Mouse (Mus musculus) cerebellum, adult 18-20 months (tissue): ENCODE measurements at regions not wholly inside any gene's neighbourhood (a gene's known extent, or its start where the extent isn't known, plus 50 kb on each side); places are given as distances from the start of the nearest gene placed in this dataset.

ENCODE experiments used
- DNase-seq, 2 experiments: peaks; one replicate each; pipeline ENCODE4 v3.0.0; 2021

DNA sequence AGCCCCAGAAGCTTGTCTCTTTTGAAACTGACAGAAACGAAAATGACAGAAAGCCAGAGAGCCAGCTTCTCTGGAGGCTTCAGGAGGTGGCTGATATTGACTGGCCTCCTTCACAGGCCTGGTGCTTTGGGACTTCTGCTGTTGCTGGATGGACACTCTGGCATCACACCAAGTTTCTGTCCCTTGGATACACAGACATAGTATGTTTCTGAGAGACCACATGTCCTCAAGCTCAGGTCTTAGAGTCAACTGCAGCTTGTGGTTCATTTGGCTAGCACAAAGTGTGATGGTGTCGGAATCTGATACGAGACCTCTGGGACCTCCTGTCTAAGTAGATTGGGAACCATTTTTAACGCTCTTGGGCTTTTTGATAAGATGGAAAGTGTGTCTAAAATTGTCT lies 502.0 kb downstream of the Sqor start:
- no peak for DNase-seq

DNA sequence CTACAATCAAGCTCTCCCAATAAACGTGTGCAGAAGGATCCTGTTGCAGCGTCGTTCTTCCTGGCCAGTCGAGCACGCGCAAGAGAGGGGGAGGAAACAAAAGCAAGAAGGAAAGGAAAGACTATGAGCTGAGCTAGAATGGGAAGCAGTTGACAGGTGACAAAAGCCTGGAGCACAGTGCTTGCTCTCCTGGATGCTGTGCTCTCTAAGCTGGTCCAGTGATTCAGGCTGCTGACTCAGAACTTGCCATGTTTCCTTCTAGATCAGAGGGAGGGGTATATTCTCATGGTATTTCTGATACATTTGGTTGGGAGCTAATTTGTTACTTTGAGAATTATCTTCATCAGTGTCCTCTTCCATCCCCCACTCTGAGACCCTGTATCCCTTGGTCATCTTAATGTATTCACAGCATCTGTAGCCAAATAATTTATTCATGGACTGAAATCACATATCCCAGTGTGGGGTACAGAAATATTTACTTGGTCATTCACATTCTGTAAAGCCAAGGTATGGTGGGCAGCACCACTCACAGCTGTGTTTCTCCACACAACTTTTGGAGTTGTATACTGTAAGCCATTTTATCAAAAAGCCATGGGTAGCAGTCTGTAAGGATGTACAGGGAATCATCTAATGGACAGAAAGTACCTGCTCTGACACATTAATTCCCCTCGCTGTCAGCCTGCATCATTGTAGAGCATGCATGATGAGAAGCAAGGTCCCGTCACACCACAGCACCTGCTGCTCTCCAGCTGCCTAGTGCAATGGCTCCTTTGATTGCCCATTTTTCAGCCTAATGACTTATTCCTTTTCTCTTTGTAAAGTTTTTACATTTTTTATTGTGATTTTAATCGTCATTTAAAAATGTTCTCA lies 510.1 kb downstream of the Sqor start:
- no peak for DNase-seq

DNA sequence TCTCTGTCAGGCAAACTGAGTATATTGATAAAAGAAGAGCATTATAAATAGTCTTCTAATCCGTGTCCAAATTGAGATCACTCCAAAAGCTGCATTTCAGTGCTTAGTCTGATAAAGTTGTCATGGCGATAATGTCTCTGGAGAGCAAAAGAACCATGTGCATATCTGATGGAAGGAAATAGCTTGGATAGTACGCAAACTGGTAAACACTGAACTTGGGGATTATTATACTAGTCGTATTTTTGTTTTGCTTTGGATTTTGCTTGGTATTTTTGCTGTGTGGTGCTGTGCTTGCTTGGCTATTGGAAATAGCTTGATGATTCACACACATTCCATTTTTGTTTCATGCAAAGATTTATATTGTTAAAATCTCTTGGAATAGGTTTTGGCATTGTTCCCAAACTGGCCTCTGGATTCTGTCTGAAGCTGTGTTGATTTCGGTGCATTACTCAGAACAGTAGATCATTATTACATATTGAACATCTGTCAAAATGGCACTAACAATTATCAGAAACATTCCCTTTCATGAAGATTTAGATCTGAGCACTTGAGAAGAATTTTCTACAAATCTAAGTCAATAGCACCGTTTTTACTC lies 510.8 kb downstream of the Sqor start:
- DNase-seq, result no peak

- DNase-seq, result no peak
Observed at GRCm38 (mm10) chr2:123311554-123312276, 546.7 kb downstream of the Sqor start.

- DNase-seq, result peak; percentile 70 to 76
Observed at GRCm38 (mm10) chr2:123312277-123312617, 547.2 kb downstream of the Sqor start.

GRCm38 (mm10) chr2:123320448-123321097 lies 555.5 kb downstream of the Sqor start:
- no peak for DNase-seq

DNA sequence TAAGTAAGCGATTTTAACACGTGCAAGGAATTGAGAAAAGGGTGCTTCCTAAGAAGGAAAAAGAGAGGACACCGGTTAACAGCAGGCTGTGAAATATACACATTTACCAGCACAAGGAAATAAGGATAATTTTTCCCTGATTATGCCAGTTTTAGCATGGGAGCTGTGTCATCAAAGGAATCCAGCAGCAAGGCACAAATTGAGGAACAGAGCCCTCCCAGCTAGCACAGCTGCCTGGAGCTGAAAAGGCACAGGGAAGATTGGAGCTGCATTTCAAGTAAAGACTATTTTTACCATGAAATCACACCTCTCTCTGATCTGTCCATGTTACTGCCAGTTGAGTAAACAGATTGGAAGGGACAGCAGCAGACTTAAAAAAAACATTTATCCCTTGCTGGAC lies 558.7 kb downstream of the Sqor start:
- no peak for DNase-seq

- DNase-seq, result no peak
Observed at GRCm38 (mm10) chr2:123324896-123325295, 559.9 kb downstream of the Sqor start.

DNA sequence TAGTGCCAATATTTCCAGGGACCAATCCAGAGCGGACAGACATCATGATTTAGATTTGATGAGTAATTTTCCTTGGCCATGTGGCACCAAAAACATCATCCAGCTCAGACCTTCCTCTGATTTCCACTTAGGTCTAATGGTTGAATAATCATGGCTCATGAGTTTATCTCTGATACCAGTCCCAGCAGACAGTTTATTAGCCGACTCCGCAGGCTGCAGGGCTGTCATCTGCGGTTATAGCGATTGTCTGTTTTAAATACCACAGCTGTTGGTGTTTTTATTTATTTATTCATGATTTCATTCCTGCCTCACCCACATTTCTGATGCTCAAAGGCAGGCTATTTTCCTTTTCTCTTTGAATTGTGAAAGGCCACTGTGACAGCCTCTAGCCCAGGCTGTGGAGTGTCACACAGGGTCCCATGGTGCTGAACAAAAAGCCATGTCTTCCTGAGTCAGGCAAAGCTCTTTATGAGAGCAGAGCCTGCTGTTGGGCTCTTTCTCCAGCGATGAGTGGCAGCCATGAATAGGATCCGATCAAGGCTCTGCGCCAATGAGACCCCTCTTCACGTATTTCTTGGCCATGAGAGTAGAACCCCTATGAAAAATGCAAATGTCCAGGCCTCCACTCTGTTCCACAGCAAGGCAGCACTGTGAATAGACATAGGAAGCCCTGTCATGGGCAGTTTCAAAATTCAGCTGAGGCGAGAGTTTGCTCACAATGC lies 584.7 kb downstream of the Sqor start:
- DNase-seq, result no peak

DNA sequence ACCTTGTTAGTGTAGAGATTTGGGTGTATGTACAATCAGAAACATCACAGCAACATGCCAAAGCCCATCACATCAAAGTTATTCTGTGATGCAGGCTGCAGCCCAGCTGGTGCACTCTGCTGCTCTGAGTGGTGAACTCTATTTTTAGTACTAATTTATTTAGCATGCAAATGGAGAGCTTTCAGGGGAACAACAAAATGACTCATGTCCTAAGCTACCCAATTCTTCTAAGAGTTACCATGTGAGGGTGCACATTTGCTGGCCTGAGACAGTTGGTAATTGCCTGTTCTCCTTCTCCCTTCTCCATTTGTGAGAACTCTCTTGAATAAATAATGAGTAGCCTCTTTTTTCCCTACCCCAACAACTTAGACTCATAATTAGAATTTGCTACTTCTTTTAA lies 599.2 kb downstream of the Sqor start:
- no peak for DNase-seq

GRCm38 (mm10) chr2:123366571-123366970 lies 601.5 kb downstream of the Sqor start:
- no peak for DNase-seq

DNA sequence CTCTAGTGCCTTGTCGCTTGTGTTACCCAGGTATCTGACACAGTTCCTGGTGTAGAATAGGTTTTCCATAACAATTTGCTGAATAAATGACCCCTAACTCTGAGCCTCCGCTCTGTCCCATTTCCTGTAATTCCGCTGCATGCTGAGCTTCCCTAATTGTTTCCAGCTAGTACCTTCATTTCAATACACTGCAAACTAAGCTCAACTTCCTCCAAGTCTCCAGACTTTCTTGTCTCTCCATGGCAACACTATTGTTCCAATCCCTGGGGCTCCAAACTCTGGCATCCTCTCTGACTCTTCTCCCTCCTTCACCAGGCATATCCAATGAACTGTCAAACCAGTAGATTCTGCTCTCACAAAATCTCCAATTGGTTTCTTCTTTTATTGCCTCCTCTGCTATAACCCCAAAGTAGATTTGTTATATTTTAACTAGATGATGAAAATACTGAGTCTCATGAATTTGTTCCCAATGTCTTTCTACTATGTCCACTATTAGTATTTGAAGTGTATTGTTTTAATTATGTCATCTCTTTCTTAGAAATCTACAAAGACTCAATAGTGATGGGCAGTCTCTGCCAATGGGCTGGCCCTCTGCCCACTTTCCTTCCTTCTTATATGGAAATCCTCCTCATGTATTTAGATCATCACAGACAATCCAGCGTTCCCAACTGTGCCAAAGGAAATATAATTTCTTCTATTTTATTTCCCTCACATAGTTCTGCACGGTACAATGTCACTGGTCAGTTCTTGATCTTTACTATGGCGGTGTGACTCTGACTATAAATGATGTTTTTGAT lies 620.8 kb downstream of the Sqor start:
- no peak for DNase-seq

DNA sequence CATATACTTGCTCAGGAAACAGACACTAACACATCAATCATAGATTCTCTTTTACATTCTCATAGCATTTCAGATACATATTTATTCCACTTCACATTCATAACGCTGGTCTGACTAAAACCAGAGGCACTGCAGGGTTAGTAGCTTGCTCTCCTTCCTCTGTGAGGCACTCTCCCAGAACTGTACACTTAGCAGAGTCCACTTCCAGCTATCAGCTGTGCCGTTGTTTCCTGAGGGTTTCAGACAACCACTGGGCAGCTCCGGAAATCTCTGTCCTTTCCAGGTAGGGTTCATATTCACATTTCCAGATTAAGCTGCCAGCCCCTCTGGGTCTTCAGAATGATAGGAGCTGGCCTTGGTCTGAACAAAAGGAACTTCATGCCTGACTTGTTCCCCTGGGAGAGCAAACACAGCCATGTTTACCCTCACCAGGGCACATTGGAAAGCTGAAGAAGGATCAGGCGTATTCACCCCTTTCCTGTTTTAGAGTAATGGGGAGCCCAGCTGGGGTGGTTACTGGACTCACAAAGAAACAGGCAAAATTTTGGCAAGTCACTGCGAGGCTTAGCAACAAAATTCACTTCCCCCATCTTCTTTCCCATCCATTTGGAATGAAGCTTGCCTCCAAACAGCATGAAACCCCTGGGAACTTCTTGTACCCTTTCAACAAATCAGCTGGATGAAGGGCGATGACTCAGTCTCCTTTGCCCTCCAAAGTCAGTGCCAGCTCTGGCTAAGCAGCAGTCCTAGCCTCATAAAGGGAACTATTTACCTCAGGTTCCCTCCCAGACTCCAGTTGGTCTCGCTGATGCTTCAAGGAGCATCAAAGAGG lies 622.0 kb downstream of the Sqor start:
- peak; percentile 10 for DNase-seq

- DNase-seq, result no peak
Observed at GRCm38 (mm10) chr2:123390981-123391380, 625.9 kb downstream of the Sqor start.

DNA sequence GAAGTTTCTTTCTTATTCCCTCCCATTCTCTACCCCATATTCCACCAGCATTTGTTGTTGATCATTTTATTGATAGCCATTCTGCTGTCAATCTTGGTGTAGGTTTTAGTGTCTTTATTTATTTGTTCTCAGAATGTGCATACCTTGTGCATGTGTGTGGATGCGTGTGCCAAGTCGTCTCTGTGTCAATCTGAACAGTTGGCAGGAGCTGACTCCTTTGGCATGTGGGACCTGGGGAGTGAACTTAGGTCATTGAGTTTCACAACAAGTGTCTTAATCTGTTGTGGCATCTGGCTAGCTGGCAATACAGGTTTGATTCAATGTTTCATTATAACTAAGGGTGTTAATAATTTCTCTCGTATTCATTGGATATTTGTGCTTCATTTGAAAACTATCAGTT lies 629.3 kb downstream of the Sqor start:
- no peak for DNase-seq

GRCm38 (mm10) chr2:123397551-123397950 lies 632.5 kb downstream of the Sqor start:
- no peak for DNase-seq

DNA sequence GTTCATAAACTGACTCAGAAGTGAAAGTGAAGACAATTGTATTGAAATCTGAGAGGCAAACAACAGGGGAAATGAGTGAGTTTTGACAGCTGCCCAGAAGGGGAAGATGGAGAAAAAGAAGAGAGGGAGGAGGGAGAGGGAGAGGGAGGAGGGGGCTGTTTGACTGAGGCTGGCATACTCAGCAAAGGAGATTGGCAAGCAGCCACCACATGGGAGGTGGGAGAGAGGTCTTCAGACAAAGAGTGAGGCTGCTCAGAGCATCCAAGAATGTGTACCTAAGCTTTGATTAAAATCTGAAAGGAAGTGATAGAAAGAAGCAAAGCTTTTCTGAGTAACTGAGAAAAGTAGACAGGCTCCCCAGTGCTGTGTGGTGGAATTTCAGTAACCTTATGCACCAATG lies 636.0 kb downstream of the Sqor start:
- DNase-seq, result no peak

GRCm38 (mm10) chr2:123409075-123409474 lies 644.0 kb downstream of the Sqor start:
- DNase-seq, result no peak

DNA sequence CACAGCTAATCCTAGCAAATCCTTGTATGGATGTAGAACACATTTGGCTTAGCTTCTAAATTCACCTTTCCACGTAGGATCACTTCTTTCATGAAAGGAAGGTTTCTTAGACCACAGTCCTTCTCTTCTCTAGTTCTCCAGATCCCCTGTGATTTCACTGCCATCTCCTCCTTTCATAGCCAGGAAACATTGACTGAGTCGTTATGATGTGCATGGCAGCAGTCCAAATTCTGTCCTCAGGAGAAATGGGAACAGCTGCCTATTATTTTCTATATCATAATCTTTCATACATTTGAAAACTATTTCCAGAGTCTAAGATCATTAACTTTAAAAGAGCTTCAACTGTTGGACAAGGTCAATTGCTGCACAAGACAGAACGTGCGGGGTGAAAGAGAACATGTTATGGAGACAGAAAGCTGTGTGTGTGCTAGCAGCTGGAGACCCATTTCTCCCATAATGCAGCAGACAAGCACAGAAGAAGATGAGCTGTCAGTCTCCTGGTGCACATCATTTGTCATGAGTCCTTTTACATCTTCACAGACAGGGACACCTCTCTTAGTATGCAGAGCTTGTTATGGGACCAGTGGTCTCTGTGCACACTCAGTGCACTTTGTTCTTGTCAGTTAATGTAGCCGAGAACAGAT lies 631.6 kb upstream of the Sema6d start:
- no peak for DNase-seq

DNA sequence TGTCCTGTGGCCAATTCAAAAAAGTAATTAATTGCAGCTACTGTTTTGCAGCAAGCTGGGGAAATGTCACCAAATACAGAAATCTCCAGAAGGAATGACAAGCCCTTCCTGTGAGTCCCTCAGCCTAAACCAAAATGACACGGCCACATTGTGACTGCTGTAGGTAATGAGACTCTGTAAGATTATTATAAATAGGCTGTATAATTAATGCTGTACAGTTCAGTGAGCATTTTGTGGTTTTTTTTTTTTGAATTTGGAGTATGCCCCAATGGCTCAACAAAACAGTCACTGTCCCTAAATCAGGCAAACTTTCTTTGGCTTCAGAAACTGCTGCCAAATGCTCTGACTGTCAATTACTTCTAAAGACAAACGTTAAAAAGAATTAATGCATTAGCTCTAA lies 615.9 kb upstream of the Sema6d start:
- DNase-seq, result no peak

- DNase-seq, result no peak
Observed at GRCm38 (mm10) chr2:123486681-123487080, 603.1 kb upstream of the Sema6d start.
